Mouse (Mus musculus): Measurements from ENCODE around the gene Ttc24. TPM values are rescaled to one million over a fixed set of nuclear protein-coding genes. Genes with fewer than 3 reads are reported as not detected.

Ttc24 gene
- polyA plus RNA-seq, 1 experiment from 2014 or later: not detected

GRCm38 (mm10) chr3:88030608-88031395, 47.3 kb downstream of the Ttc24 start:
- no peak for ATAC-seq
- Histone ChIP-seq H3K9me3 (replicated peaks) (peaks cover 8% of the 10 kb centered on the region), H3K4me3 (no peak overlapping the region), H3K4me1 (no peaks in the 10 kb centered on the region), H3K9ac (no peak overlapping the region), H3K4me2 (no peak overlapping the region), H3K27me3 (peaks cover 56% of the 10 kb centered on the region), H3K27ac (no peak overlapping the region), H3K36me3 (ENCODE audit: poor library complexity, severe bottlenecking) (no peaks in the 10 kb centered on the region)
- WGBS: 23% methylated on average over 19 of the region's 19 CpGs

GRCm38 (mm10) chr3:88027434-88028186, 50.5 kb downstream of the Ttc24 start, which contains the start of gene Hapln2:
Gene Hapln2 (minus strand): TSS chr3:88027583.
- Histone ChIP-seq H3K9me3 (replicated peaks) (peaks cover 8% of the 10 kb centered on the region), H3K9ac (no peak within 1 kb of the TSS), H3K36me3 (ENCODE audit: poor library complexity, severe bottlenecking) (no peaks in the 10 kb centered on the region), H3K27me3 (peaks cover 76% of the 10 kb centered on the region), H3K27ac (no peak within 1 kb of the TSS), H3K4me1 (peaks cover 17% of the 10 kb centered on the region), H3K4me2 (no peak within 1 kb of the TSS), H3K4me3 (no peak within 1 kb of the TSS)
- WGBS: 49% methylated on average over 5 of the region's 5 CpGs
- no peak for ATAC-seq

- Histone ChIP-seq H3K4me1 (peaks cover 22% of the 10 kb centered on the region), H3K9ac (no peak overlapping the region), H3K9me3 (replicated peaks) (peaks cover 8% of the 10 kb centered on the region), H3K4me2 (no peak overlapping the region), H3K27me3 (peaks cover 77% of the 10 kb centered on the region), H3K27ac (no peak overlapping the region), H3K36me3 (ENCODE audit: poor library complexity, severe bottlenecking) (no peaks in the 10 kb centered on the region), H3K4me3 (no peak overlapping the region)
- WGBS: 60% methylated on average over 7 of the region's 7 CpGs
- no peak for ATAC-seq
These were observed 51.3 kb downstream of the Ttc24 start for GRCm38 (mm10) chr3:88026823-88027222.

- H3K27ac ChIP-seq: no peak overlapping the region
- no peaks in the 10 kb centered on the region for H3K36me3 ChIP-seq (ENCODE audit: poor library complexity, severe bottlenecking)
- peaks cover 6% of the 10 kb centered on the region for H3K9me3 ChIP-seq (replicated peaks)
- peak; percentile 80 for ATAC-seq
- H3K9ac ChIP-seq: peak overlapping the region; percentile 63
- whole genome bisulfite sequencing: under 1% methylated on average over 72 of the region's 81 CpGs
- H3K4me1 ChIP-seq: peaks cover 22% of the 10 kb centered on the region
- peaks cover 79% of the 10 kb centered on the region for H3K27me3 ChIP-seq
- H3K4me3 ChIP-seq: peak overlapping the region; percentile 56
- peak overlapping the region; percentile 98 for H3K4me2 ChIP-seq
These were observed 54.7 kb downstream of the Ttc24 start for GRCm38 (mm10) chr3:88023192-88024074.

GRCm38 (mm10) chr3:88022322-88023191, 55.5 kb downstream of the Ttc24 start:
- H3K4me3 ChIP-seq: peak overlapping the region; percentile 56
- H3K27me3 ChIP-seq: peaks cover 83% of the 10 kb centered on the region
- H3K27ac ChIP-seq: no peak overlapping the region
- peak overlapping the region; percentile 98 for H3K4me2 ChIP-seq
- ATAC-seq: peak; percentile 83
- no peaks in the 10 kb centered on the region for H3K9me3 ChIP-seq (replicated peaks)
- peak overlapping the region; percentile 63 for H3K9ac ChIP-seq
- H3K36me3 ChIP-seq (ENCODE audit: poor library complexity, severe bottlenecking): no peaks in the 10 kb centered on the region
- WGBS: 1% methylated on average over 65 of the region's 66 CpGs
- peaks cover 22% of the 10 kb centered on the region for H3K4me1 ChIP-seq

Other genes with a start within 250 kb of the Ttc24 start
- not detected in 2 replicates for gene Sh2d2a, start 231.5 kb downstream of the Ttc24 start, polyA plus RNA-seq (2015; fragmentation: Nextera tagmentation; extraction: Ambion mirVana)
- gene Prcc, start 192.7 kb downstream of the Ttc24 start, polyA plus RNA-seq (2015; fragmentation: Nextera tagmentation; extraction: Ambion mirVana): 14.5 TPM in 2 replicates
- 106 and 147 TPM in 2 replicates for gene Hdgf, start 172.0 kb downstream of the Ttc24 start, polyA plus RNA-seq (2015; fragmentation: Nextera tagmentation; extraction: Ambion mirVana)
- gene Mrpl24, start 158.8 kb downstream of the Ttc24 start, polyA plus RNA-seq (2015; fragmentation: Nextera tagmentation; extraction: Ambion mirVana): 70.2 and 77.2 TPM in 2 replicates
- gene Isg20l2, start 148.0 kb downstream of the Ttc24 start, polyA plus RNA-seq (2015; fragmentation: Nextera tagmentation; extraction: Ambion mirVana): 61.8 and 63.0 TPM in 2 replicates
- 20.7 and 22.7 TPM in 2 replicates for gene Rrnad1, start 147.6 kb downstream of the Ttc24 start, polyA plus RNA-seq (2015; fragmentation: Nextera tagmentation; extraction: Ambion mirVana)
- gene Crabp2, start 129.6 kb downstream of the Ttc24 start, polyA plus RNA-seq (2015; fragmentation: Nextera tagmentation; extraction: Ambion mirVana): 67.1 and 89.5 TPM in 2 replicates
- gene Nes, start 107.2 kb downstream of the Ttc24 start, polyA plus RNA-seq (2015; fragmentation: Nextera tagmentation; extraction: Ambion mirVana): 76.3 and 79.9 TPM in 2 replicates
- 9.5 and 9.6 TPM in 2 replicates for gene Bcan, start 78.1 kb downstream of the Ttc24 start, polyA plus RNA-seq (2015; fragmentation: Nextera tagmentation; extraction: Ambion mirVana)
- 0.11 and 0.36 TPM in 2 replicates for gene Hapln2, start 50.7 kb downstream of the Ttc24 start, polyA plus RNA-seq (2015; fragmentation: Nextera tagmentation; extraction: Ambion mirVana)
- 29.7 and 30.7 TPM in 2 replicates for gene Gpatch4, start 35.2 kb downstream of the Ttc24 start, polyA plus RNA-seq (2015; fragmentation: Nextera tagmentation; extraction: Ambion mirVana)
- gene Naxe, start 19.8 kb downstream of the Ttc24 start, polyA plus RNA-seq (2015; fragmentation: Nextera tagmentation; extraction: Ambion mirVana): 154 and 157 TPM in 2 replicates
- gene Iqgap3, start 3.7 kb upstream of the Ttc24 start, polyA plus RNA-seq (2015; fragmentation: Nextera tagmentation; extraction: Ambion mirVana): 13.8 and 15.3 TPM in 2 replicates
- 15.0 and 16.5 TPM in 2 replicates for gene Mef2d, start 64.1 kb upstream of the Ttc24 start, polyA plus RNA-seq (2015; fragmentation: Nextera tagmentation; extraction: Ambion mirVana)
- 0.18 and 0.26 TPM in 2 replicates for gene Rhbg, start 176.4 kb upstream of the Ttc24 start, polyA plus RNA-seq (2015; fragmentation: Nextera tagmentation; extraction: Ambion mirVana)
- gene Gm38392, start 208.9 kb upstream of the Ttc24 start, polyA plus RNA-seq (2015; fragmentation: Nextera tagmentation; extraction: Ambion mirVana): 0.31 TPM in 1 of 2 replicates, not detected in the other
- 11.9 and 12.3 TPM in 2 replicates for gene Tsacc, start 218.7 kb upstream of the Ttc24 start, polyA plus RNA-seq (2015; fragmentation: Nextera tagmentation; extraction: Ambion mirVana)
- 612 and 636 TPM in 2 replicates for gene Cct3, start 218.8 kb upstream of the Ttc24 start, polyA plus RNA-seq (2015; fragmentation: Nextera tagmentation; extraction: Ambion mirVana)
- gene Glmp, start 246.7 kb upstream of the Ttc24 start, polyA plus RNA-seq (2015; fragmentation: Nextera tagmentation; extraction: Ambion mirVana): 82.5 and 100 TPM in 2 replicates